Mouse (Mus musculus) forebrain, embryonic 10.5 days (tissue): ENCODE data around the gene Dnm1. TPM values are rescaled to one million over a fixed set of nuclear protein-coding genes. Genes with fewer than 3 reads are reported as not detected.

Source experiments
- DNase-seq: peaks from one replicate; pipeline ENCODE4 v3.0.0-alpha.2; 2017; ENCODE audit warnings: low spot score; ENCODE audit errors: extremely low spot score
- H3K27ac ChIP-seq: fragments of 300-500 bp; sonication (generic); 2 replicates; pipeline ENCODE4 v1.5.1; 2016; ENCODE audit warnings: mild to moderate bottlenecking
- H3K27me3 ChIP-seq: fragments of 300-500 bp; sonication (generic); 2 replicates; pipeline ENCODE4 v1.6.1; 2016; ENCODE audit warnings: mild to moderate bottlenecking; ENCODE audit not compliant: poor library complexity, severe bottlenecking
- H3K36me3 ChIP-seq: fragments of 300-500 bp; sonication (generic); replicated peaks from 2 replicates; pipeline ENCODE4 v1.6.1; 2016; ENCODE audit warnings: mild to moderate bottlenecking, moderate library complexity
- H3K4me1 ChIP-seq: fragments of 300-500 bp; sonication (generic); 2 replicates; pipeline ENCODE4 v1.6.1; 2016
- H3K4me3 ChIP-seq: fragments of 300-500 bp; sonication (generic); 2 replicates; pipeline ENCODE4 v1.5.1; 2016; ENCODE audit warnings: mild to moderate bottlenecking, moderate library complexity
- H3K9me3 ChIP-seq: fragments of 300-500 bp; sonication (generic); 2 replicates; pipeline ENCODE4 v1.6.1; 2016; ENCODE audit warnings: mild to moderate bottlenecking, moderate library complexity
- WGBS: fragments of 180-500 bp; shearing (Covaris S2); methylation state at CpG from one replicate; pipeline ENCODE4 v1.1.7; 2016; 5-methylcytosine and 5-hydroxymethylcytosine counted together
- polyA plus RNA-seq: library from polyadenylated mRNA; unstranded; fragments of >200 nt; fragmentation: Nextera tagmentation; extraction: Ambion mirVana; gene quantifications from 2 replicates; pipeline ENCODE4 v1.2.1, GENCODE M21; 2016

Dnm1 gene
- polyA plus RNA-seq, 1 experiment from 2014 or later = 9.7 TPM

GRCm38 (mm10) chr2:32322754-32323741, 30.1 kb downstream of the Dnm1 start:
- DNase-seq = no peak
- Histone ChIP-seq H3K4me1 (peaks cover 39% of the 10 kb centered on the region), H3K27ac (no peak overlapping the region), H3K27me3 (peaks cover 17% of the 10 kb centered on the region), H3K4me3 (no peak overlapping the region), H3K36me3 (no peaks in the 10 kb centered on the region; the same call in 1 of the 2 replicates), H3K9me3 (no peaks in the 10 kb centered on the region)
- 80% methylated on average over 7 of the region's 7 CpGs for WGBS

GRCm38 (mm10) chr2:32321591-32322298, 31.4 kb downstream of the Dnm1 start:
- Histone ChIP-seq H3K27ac (no peak overlapping the region), H3K36me3 (no peaks in the 10 kb centered on the region; the same call in 1 of the 2 replicates), H3K4me3 (no peak overlapping the region), H3K27me3 (peaks cover 30% of the 10 kb centered on the region), H3K4me1 (peaks cover 52% of the 10 kb centered on the region), H3K9me3 (no peaks in the 10 kb centered on the region)
- DNase-seq = no peak
- WGBS = 78% methylated on average over 9 of the region's 9 CpGs

- H3K4me1 ChIP-seq = peaks cover 62% of the 10 kb centered on the region
- WGBS = 75% methylated on average over 11 of the region's 11 CpGs
- no peak for DNase-seq
- no peaks in the 10 kb centered on the region; the same call in 1 of the 2 replicates for H3K36me3 ChIP-seq
- no peaks in the 10 kb centered on the region for H3K9me3 ChIP-seq
- peaks cover 37% of the 10 kb centered on the region for H3K27me3 ChIP-seq
- peak overlapping the region; percentile 20; the same call in 1 of the 2 replicates for H3K4me3 ChIP-seq
- H3K27ac ChIP-seq = peak overlapping the region; percentile 84
Measured at GRCm38 (mm10) chr2:32320721-32321120, 32.4 kb downstream of the Dnm1 start.

- 49% methylated on average over 9 of the region's 9 CpGs for WGBS
- Histone ChIP-seq H3K27ac (peak overlapping the region; percentile 84), H3K4me1 (peaks cover 71% of the 10 kb centered on the region), H3K27me3 (peaks cover 46% of the 10 kb centered on the region), H3K4me3 (peak overlapping the region; percentile 20), H3K36me3 (no peaks in the 10 kb centered on the region; the same call in 1 of the 2 replicates), H3K9me3 (no peaks in the 10 kb centered on the region)
- peak; percentile 43 for DNase-seq
Measured at GRCm38 (mm10) chr2:32319586-32320580, 33.3 kb downstream of the Dnm1 start.

- no peaks in the 10 kb centered on the region for H3K9me3 ChIP-seq
- WGBS = 73% methylated on average over 14 of the region's 14 CpGs
- H3K4me3 ChIP-seq = peak overlapping the region; percentile 46
- DNase-seq = no peak
- peaks cover 49% of the 10 kb centered on the region for H3K27me3 ChIP-seq
- H3K36me3 ChIP-seq = no peaks in the 10 kb centered on the region; the same call in 1 of the 2 replicates
- H3K27ac ChIP-seq = peak overlapping the region; percentile 84
- H3K4me1 ChIP-seq = peaks cover 73% of the 10 kb centered on the region
Measured at GRCm38 (mm10) chr2:32318709-32319585, 34.2 kb downstream of the Dnm1 start.

GRCm38 (mm10) chr2:32317791-32318417, 35.2 kb downstream of the Dnm1 start:
- peak overlapping the region; percentile 84 for H3K27ac ChIP-seq
- peaks cover 60% of the 10 kb centered on the region for H3K27me3 ChIP-seq
- DNase-seq = peak; percentile 73
- peak overlapping the region; percentile 46 for H3K4me3 ChIP-seq
- no peaks in the 10 kb centered on the region for H3K9me3 ChIP-seq
- no peaks in the 10 kb centered on the region for H3K36me3 ChIP-seq
- 8% methylated on average over 19 of the region's 19 CpGs for whole genome bisulfite sequencing
- peaks cover 67% of the 10 kb centered on the region for H3K4me1 ChIP-seq

- Histone ChIP-seq H3K27ac (peak overlapping the region; percentile 84), H3K36me3 (no peaks in the 10 kb centered on the region), H3K27me3 (peaks cover 66% of the 10 kb centered on the region), H3K9me3 (no peaks in the 10 kb centered on the region), H3K4me1 (peaks cover 73% of the 10 kb centered on the region), H3K4me3 (0 out of 2 replicates have a peak overlapping the region, but pooled peaks have one; percentile 16)
- WGBS = 70% methylated on average over 20 of the region's 20 CpGs
- no peak for DNase-seq
Measured at GRCm38 (mm10) chr2:32316887-32317656, 36.1 kb downstream of the Dnm1 start.

GRCm38 (mm10) chr2:32315751-32316150, 37.4 kb downstream of the Dnm1 start:
- no peaks in the 10 kb centered on the region for H3K9me3 ChIP-seq
- H3K4me3 ChIP-seq = peak overlapping the region; percentile 0; the same call in 1 of the 2 replicates
- DNase-seq = no peak
- no peaks in the 10 kb centered on the region for H3K36me3 ChIP-seq
- peaks cover 75% of the 10 kb centered on the region for H3K27me3 ChIP-seq
- peaks cover 81% of the 10 kb centered on the region for H3K4me1 ChIP-seq
- 12% methylated on average over 8 of the region's 8 CpGs for WGBS
- peak overlapping the region; percentile 84 for H3K27ac ChIP-seq

- Histone ChIP-seq H3K27me3 (peaks cover 84% of the 10 kb centered on the region), H3K4me3 (no peak overlapping the region), H3K4me1 (peaks cover 81% of the 10 kb centered on the region), H3K9me3 (no peaks in the 10 kb centered on the region), H3K27ac (peak overlapping the region; percentile 84; the same call in 1 of the 2 replicates), H3K36me3 (peaks cover 6% of the 10 kb centered on the region)
- WGBS = 98% methylated on average over 14 of the region's 14 CpGs
- DNase-seq = no peak
Measured at GRCm38 (mm10) chr2:32314831-32315230, 38.3 kb downstream of the Dnm1 start.

- peak overlapping the region; percentile 88 for H3K27ac ChIP-seq
- under 1% methylated on average over 56 of the region's 56 CpGs for WGBS
- H3K4me3 ChIP-seq = peak overlapping the region; percentile 88
- DNase-seq = peak; percentile 92
- no peaks in the 10 kb centered on the region for H3K9me3 ChIP-seq
- H3K36me3 ChIP-seq = peaks cover 27% of the 10 kb centered on the region
- H3K27me3 ChIP-seq = peaks cover 61% of the 10 kb centered on the region
- peaks cover 67% of the 10 kb centered on the region for H3K4me1 ChIP-seq
Measured at GRCm38 (mm10) chr2:32312318-32312964, 40.7 kb downstream of the Dnm1 start.
